Mouse (Mus musculus): ENCODE measurements around the gene Gm11596. TPM values are rescaled to one million over a fixed set of nuclear protein-coding genes. Genes with fewer than 3 reads are reported as not detected.

Gene Gm11596
- not detected in 2 replicates for polyA plus RNA-seq (2012; ENCODE audit: low replicate concordance)

GRCm38 (mm10) chr11:99793367-99793766, at the start of gene Gm11596:
TSS of gene Gm11596 (minus strand) at chr11:99793467.

DNA sequence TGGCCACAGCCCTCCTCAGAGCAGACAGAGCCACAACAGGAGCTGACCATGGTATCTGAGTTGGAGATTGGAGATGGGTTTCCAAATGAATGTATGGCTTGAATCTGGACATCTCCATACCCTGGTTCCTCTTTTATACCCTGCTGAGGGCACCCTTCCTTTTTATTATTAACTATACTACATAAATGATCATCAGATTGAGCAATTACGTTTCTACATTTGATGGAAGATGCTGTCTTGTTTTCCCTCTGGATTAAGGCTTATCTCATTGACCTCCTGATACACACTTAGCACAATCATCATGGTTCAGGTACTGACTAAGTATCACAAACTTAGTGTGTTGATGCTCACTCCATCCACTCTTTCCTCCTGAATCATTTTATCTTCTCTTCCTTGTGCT, 44.7 kb upstream of the Gm11596 start, which contains the start of gene 2300003K06Rik:
Gene 2300003K06Rik (minus strand): TSS at position 101 of the 400 bp plus-strand sequence.

GRCm38 (mm10) chr11:99815566-99815965, 22.3 kb upstream of the Gm11596 start, which contains the start of gene Gm11564:
TSS of gene Gm11564 (minus strand) at chr11:99815666.

GRCm38 (mm10) chr11:99809792-99810191, 16.5 kb upstream of the Gm11596 start, which contains the start of gene Krtap4-13:
TSS of gene Krtap4-13 (minus strand) at chr11:99809892.

DNA sequence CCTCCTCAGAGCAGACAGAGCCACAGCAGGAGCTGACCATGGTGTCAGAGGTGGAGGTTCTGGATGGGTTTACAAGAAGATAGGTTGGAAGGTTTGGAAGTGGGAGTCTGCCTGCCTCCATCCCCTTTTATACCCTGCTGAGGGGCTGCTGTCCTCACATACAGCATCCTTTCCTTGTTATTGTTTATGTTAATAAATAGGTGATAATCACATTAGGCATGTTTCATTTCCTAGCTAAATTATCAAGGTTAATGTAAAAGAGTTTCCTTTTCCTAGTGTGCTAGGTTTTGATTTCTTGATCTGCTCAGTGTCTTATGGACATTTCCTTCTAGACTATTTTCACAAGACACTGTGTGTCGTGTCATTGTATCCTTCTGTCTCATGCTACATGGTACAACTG, 11.1 kb upstream of the Gm11596 start, which contains the start of gene Gm11554:
Gene Gm11554 (minus strand): TSS at position 101 of the 400 bp plus-strand sequence.

GRCm38 (mm10) chr11:99798832-99799231, 5.6 kb upstream of the Gm11596 start, which contains the start of gene Gm11569:
TSS of gene Gm11569 (minus strand) at chr11:99798932.

GRCm38 (mm10) chr11:99784900-99785299, 8.4 kb downstream of the Gm11596 start, which contains the start of gene Krtap4-9:
TSS of gene Krtap4-9 (plus strand) at chr11:99785200.

DNA sequence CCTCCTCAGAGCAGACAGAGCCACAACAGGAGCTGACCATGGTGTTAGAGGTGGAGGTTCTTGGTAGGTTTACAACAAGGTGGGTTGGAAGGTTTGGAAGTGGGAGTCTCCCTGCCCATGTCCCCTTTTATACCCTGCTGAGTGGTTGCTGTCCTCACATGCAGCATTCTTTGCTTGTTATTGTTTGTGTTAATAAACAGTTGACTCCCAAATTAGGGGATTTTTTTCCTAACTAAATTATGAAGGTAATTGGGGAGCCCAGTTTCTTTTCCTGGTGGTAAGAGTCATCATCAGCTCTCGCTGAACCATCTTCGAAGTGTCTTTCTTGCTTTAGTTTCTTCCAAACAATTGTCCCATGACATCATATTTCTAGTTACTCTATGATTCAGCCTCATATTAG, 12.7 kb downstream of the Gm11596 start, which contains the start of gene Krtap4-8:
Gene Krtap4-8 (minus strand): TSS at position 101 of the 400 bp plus-strand sequence.

DNA sequence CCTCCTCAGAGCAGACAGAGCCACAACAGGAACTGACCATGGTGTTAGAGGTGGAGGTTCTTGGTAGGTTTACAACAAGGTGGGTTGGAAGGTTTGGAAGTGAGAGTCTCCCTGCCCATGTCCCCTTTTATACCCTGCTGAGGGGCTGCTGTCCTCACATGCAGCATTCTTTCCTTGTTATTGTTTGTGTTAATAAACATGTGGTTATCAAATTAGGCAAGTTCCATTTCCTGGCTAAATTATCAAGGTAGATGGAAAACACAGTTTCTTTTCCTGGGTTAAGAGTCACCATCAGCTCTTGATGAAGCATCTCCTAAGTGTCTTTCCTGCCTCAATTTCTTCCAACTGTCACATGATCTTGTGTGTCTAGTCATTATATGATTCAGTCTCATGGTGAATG, 20.5 kb downstream of the Gm11596 start, which contains the start of gene Gm11595:
Gene Gm11595 (minus strand): TSS at position 101 of the 400 bp plus-strand sequence.

Other genes with a start within 250 kb of the Gm11596 start
- gene Krtap3-3, start 242.6 kb downstream of the Gm11596 start, polyA plus RNA-seq (2012; ENCODE audit: low replicate concordance), result not detected in 2 replicates
- not detected in 2 replicates for gene Krtap3-2, start 236.6 kb downstream of the Gm11596 start, polyA plus RNA-seq (2012; ENCODE audit: low replicate concordance)
- not detected in 2 replicates for gene Gm11939, start 234.0 kb downstream of the Gm11596 start, polyA plus RNA-seq (2012; ENCODE audit: low replicate concordance)
- gene Krtap3-1, start 226.8 kb downstream of the Gm11596 start, polyA plus RNA-seq (2012; ENCODE audit: low replicate concordance), result not detected in 2 replicates
- not detected in 2 replicates for gene Krtap1-5, start 212.5 kb downstream of the Gm11596 start, polyA plus RNA-seq (2012; ENCODE audit: low replicate concordance)
- not detected in 2 replicates for gene Krtap1-4, start 209.8 kb downstream of the Gm11596 start, polyA plus RNA-seq (2012; ENCODE audit: low replicate concordance)
- not detected in 2 replicates for gene Krtap1-3, start 202.1 kb downstream of the Gm11596 start, polyA plus RNA-seq (2012; ENCODE audit: low replicate concordance)
- not detected in 2 replicates for gene Krtap9-3, start 195.4 kb downstream of the Gm11596 start, polyA plus RNA-seq (2012; ENCODE audit: low replicate concordance)
- gene Gm11938, start 190.2 kb downstream of the Gm11596 start, polyA plus RNA-seq (2012; ENCODE audit: low replicate concordance), result not detected in 2 replicates
- gene Gm11937, start 183.3 kb downstream of the Gm11596 start, polyA plus RNA-seq (2012; ENCODE audit: low replicate concordance), result not detected in 2 replicates
- gene Krtap2-4, start 178.6 kb downstream of the Gm11596 start, polyA plus RNA-seq (2012; ENCODE audit: low replicate concordance), result not detected in 2 replicates
- gene Gm11562, start 173.0 kb downstream of the Gm11596 start, polyA plus RNA-seq (2012; ENCODE audit: low replicate concordance), result not detected in 2 replicates
- not detected in 2 replicates for gene Krtap4-1, start 165.2 kb downstream of the Gm11596 start, polyA plus RNA-seq (2012; ENCODE audit: low replicate concordance)
- gene Krtap4-2, start 158.4 kb downstream of the Gm11596 start, polyA plus RNA-seq (2012; ENCODE audit: low replicate concordance), result not detected in 2 replicates
- gene Krtap4-7, start 149.4 kb downstream of the Gm11596 start, polyA plus RNA-seq (2012; ENCODE audit: low replicate concordance), result not detected in 2 replicates
- gene Gm11555, start 143.2 kb downstream of the Gm11596 start, polyA plus RNA-seq (2012; ENCODE audit: low replicate concordance), result not detected in 2 replicates
- not detected in 2 replicates for gene Gm11563, start 134.5 kb downstream of the Gm11596 start, polyA plus RNA-seq (2012; ENCODE audit: low replicate concordance)
- gene Krtap4-6, start 127.5 kb downstream of the Gm11596 start, polyA plus RNA-seq (2012; ENCODE audit: low replicate concordance), result not detected in 2 replicates
- not detected in 2 replicates for gene Gm14190, start 102.7 kb downstream of the Gm11596 start, polyA plus RNA-seq (2012; ENCODE audit: low replicate concordance)
- gene Gm14180, start 59.2 kb downstream of the Gm11596 start, polyA plus RNA-seq (2012; ENCODE audit: low replicate concordance), result not detected in 2 replicates
- not detected in 2 replicates for gene Gm11595, start 20.6 kb downstream of the Gm11596 start, polyA plus RNA-seq (2012; ENCODE audit: low replicate concordance)
- gene Krtap4-8, start 12.8 kb downstream of the Gm11596 start, polyA plus RNA-seq (2012; ENCODE audit: low replicate concordance), result not detected in 2 replicates
- gene Krtap4-9, start 8.3 kb downstream of the Gm11596 start, polyA plus RNA-seq (2012; ENCODE audit: low replicate concordance), result not detected in 2 replicates
- gene Gm11569, start 5.5 kb upstream of the Gm11596 start, polyA plus RNA-seq (2012; ENCODE audit: low replicate concordance), result not detected in 2 replicates
- not detected in 2 replicates for gene Gm11554, start 11.0 kb upstream of the Gm11596 start, polyA plus RNA-seq (2012; ENCODE audit: low replicate concordance)
- gene Krtap4-13, start 16.4 kb upstream of the Gm11596 start, polyA plus RNA-seq (2012; ENCODE audit: low replicate concordance), result not detected in 2 replicates
- gene Gm11564, start 22.2 kb upstream of the Gm11596 start, polyA plus RNA-seq (2012; ENCODE audit: low replicate concordance), result not detected in 2 replicates
- not detected in 2 replicates for gene 2300003K06Rik, start 44.6 kb upstream of the Gm11596 start, polyA plus RNA-seq (2012; ENCODE audit: low replicate concordance)
- not detected in 2 replicates for gene Krtap4-16, start 58.1 kb upstream of the Gm11596 start, polyA plus RNA-seq (2012; ENCODE audit: low replicate concordance)
- not detected in 2 replicates for gene Gm11568, start 64.5 kb upstream of the Gm11596 start, polyA plus RNA-seq (2012; ENCODE audit: low replicate concordance)
- gene Gm11559, start 71.0 kb upstream of the Gm11596 start, polyA plus RNA-seq (2012; ENCODE audit: low replicate concordance), result not detected in 2 replicates
- gene Krtap9-1, start 79.9 kb upstream of the Gm11596 start, polyA plus RNA-seq (2012; ENCODE audit: low replicate concordance), result not detected in 2 replicates
- not detected in 2 replicates for gene Gm11567, start 85.7 kb upstream of the Gm11596 start, polyA plus RNA-seq (2012; ENCODE audit: low replicate concordance)
- not detected in 2 replicates for gene Krtap31-1, start 114.5 kb upstream of the Gm11596 start, polyA plus RNA-seq (2012; ENCODE audit: low replicate concordance)
- gene Gm11565, start 121.3 kb upstream of the Gm11596 start, polyA plus RNA-seq (2012; ENCODE audit: low replicate concordance), result not detected in 2 replicates
- not detected in 2 replicates for gene Krtap31-2, start 142.8 kb upstream of the Gm11596 start, polyA plus RNA-seq (2012; ENCODE audit: low replicate concordance)
- not detected in 2 replicates for gene Krtap9-5, start 155.0 kb upstream of the Gm11596 start, polyA plus RNA-seq (2012; ENCODE audit: low replicate concordance)
- not detected in 2 replicates for gene Krtap29-1, start 185.6 kb upstream of the Gm11596 start, polyA plus RNA-seq (2012; ENCODE audit: low replicate concordance)
- gene Krtap16-1, start 193.1 kb upstream of the Gm11596 start, polyA plus RNA-seq (2012; ENCODE audit: low replicate concordance), result not detected in 2 replicates
- not detected in 2 replicates for gene Krtap17-1, start 200.5 kb upstream of the Gm11596 start, polyA plus RNA-seq (2012; ENCODE audit: low replicate concordance)
- not detected in 2 replicates for gene Krt33a, start 222.7 kb upstream of the Gm11596 start, polyA plus RNA-seq (2012; ENCODE audit: low replicate concordance)
- gene Krt33b, start 236.4 kb upstream of the Gm11596 start, polyA plus RNA-seq (2012; ENCODE audit: low replicate concordance), result not detected in 2 replicates
- gene Krt34, start 248.1 kb upstream of the Gm11596 start, polyA plus RNA-seq (2012; ENCODE audit: low replicate concordance), result not detected in 2 replicates